Mouse (Mus musculus) heart, adult 2 months (tissue): Measurements from ENCODE around the gene Ctnna2.

Source experiments
- EP300 ChIP-seq: fragments of 200-500 bp; IDR thresholded peaks from 2 replicates; pipeline ENCODE4 v1.6.1; 2011; ENCODE audit warnings: low read depth, low read length, control low read depth; ENCODE audit not compliant: insufficient read depth
- POLR2A ChIP-seq: fragments of 200-500 bp; IDR thresholded peaks from 2 replicates; pipeline ENCODE4 v1.6.1; 2011; ENCODE audit warnings: mild to moderate bottlenecking, low read depth, low read length, control low read depth; ENCODE audit not compliant: insufficient read depth

- TF ChIP-seq EP300 (no peak), POLR2A (no peak)
Measured at GRCm38 (mm10) chr6:77240426-77240825, 739.1 kb downstream of the Ctnna2 start.
